Mouse (Mus musculus): ENCODE data around the gene Ptchd3. TPM values are rescaled to one million over a fixed set of nuclear protein-coding genes. Genes with fewer than 3 reads are reported as not detected.

The Ptchd3 gene
- polyA plus RNA-seq, 1 experiment: not detected

- Histone ChIP-seq H3K4me3 (ENCODE audit: extremely low read depth, insufficient read depth, insufficient read length) (no peak overlapping the region), H3K4me1 (ENCODE audit: control insufficient read depth, insufficient read depth, insufficient read length) (no peaks in the 10 kb centered on the region; the same call in 1 of the 2 replicates), H3K27ac (ENCODE audit: insufficient read depth, low read length) (no peak overlapping the region), H3K36me3 (ENCODE audit: control insufficient read depth, insufficient read depth, low read length) (no peaks in the 10 kb centered on the region), H3K27me3 (ENCODE audit: control insufficient read depth, insufficient read depth, low read length) (no peaks in the 10 kb centered on the region)
- 15% methylated on average over 5 of the region's 5 CpGs for WGBS
- no peak for TF ChIP-seq POLR2A (IDR thresholded peaks at IDR 0.05; ENCODE audit: low read depth, low read length)
- no peak for TF ChIP-seq CTCF (IDR thresholded peaks at IDR 0.05; ENCODE audit: extremely low read depth, insufficient read depth, insufficient read length, insufficient replicate concordance)
- no peak for DNase-seq (ENCODE audit: low read depth in 1 of 2, low spot score in 2 of 2)
These were observed 25.6 kb upstream of the Ptchd3 start for GRCm38 (mm10) chr11:121804258-121805027.

GRCm38 (mm10) chr11:121808204-121808852 lies 21.7 kb upstream of the Ptchd3 start:
- TF ChIP-seq POLR2A (IDR thresholded peaks at IDR 0.05; ENCODE audit: low read depth, low read length) (no peak), CTCF (IDR thresholded peaks at IDR 0.05; ENCODE audit: extremely low read depth, insufficient read depth, insufficient read length, insufficient replicate concordance) (peak; percentile 64; the same call in 1 of the 2 replicates)
- DNase-seq (ENCODE audit: low read depth in 1 of 2, low spot score in 2 of 2): peak; percentile 39 to 67
- no peaks in the 10 kb centered on the region; the same call in 1 of the 2 replicates for H3K4me1 ChIP-seq (ENCODE audit: control insufficient read depth, insufficient read depth, insufficient read length)
- no peaks in the 10 kb centered on the region for H3K36me3 ChIP-seq (ENCODE audit: control insufficient read depth, insufficient read depth, low read length)
- H3K4me3 ChIP-seq (ENCODE audit: extremely low read depth, insufficient read depth, insufficient read length): no peak overlapping the region
- no peak overlapping the region for H3K27ac ChIP-seq (ENCODE audit: insufficient read depth, low read length)
- no peaks in the 10 kb centered on the region for H3K27me3 ChIP-seq (ENCODE audit: control insufficient read depth, insufficient read depth, low read length)
- WGBS: 9% methylated on average over 4 of the region's 4 CpGs

GRCm38 (mm10) chr11:121808866-121809265 lies 21.2 kb upstream of the Ptchd3 start:
- Histone ChIP-seq H3K4me3 (ENCODE audit: extremely low read depth, insufficient read depth, insufficient read length) (no peak overlapping the region), H3K36me3 (ENCODE audit: control insufficient read depth, insufficient read depth, low read length) (no peaks in the 10 kb centered on the region), H3K4me1 (ENCODE audit: control insufficient read depth, insufficient read depth, insufficient read length) (no peaks in the 10 kb centered on the region; the same call in 1 of the 2 replicates), H3K27me3 (ENCODE audit: control insufficient read depth, insufficient read depth, low read length) (no peaks in the 10 kb centered on the region), H3K27ac (ENCODE audit: insufficient read depth, low read length) (no peak overlapping the region)
- 64% methylated on average over 1 of the region's 1 CpGs for WGBS
- no peak for DNase-seq (ENCODE audit: low read depth in 1 of 2, low spot score in 2 of 2)
- TF ChIP-seq POLR2A (IDR thresholded peaks at IDR 0.05; ENCODE audit: low read depth, low read length) (no peak), CTCF (IDR thresholded peaks at IDR 0.05; ENCODE audit: extremely low read depth, insufficient read depth, insufficient read length, insufficient replicate concordance) (no peak)

- Histone ChIP-seq H3K27me3 (ENCODE audit: control insufficient read depth, insufficient read depth, low read length) (no peaks in the 10 kb centered on the region), H3K27ac (ENCODE audit: insufficient read depth, low read length) (no peak overlapping the region), H3K4me1 (ENCODE audit: control insufficient read depth, insufficient read depth, insufficient read length) (no peaks in the 10 kb centered on the region), H3K4me3 (ENCODE audit: extremely low read depth, insufficient read depth, insufficient read length) (no peak overlapping the region), H3K36me3 (ENCODE audit: control insufficient read depth, insufficient read depth, low read length) (no peaks in the 10 kb centered on the region)
- WGBS: 52% methylated on average over 2 of the region's 2 CpGs
- DNase-seq (ENCODE audit: low read depth in 1 of 2, low spot score in 2 of 2): no peak
- TF ChIP-seq POLR2A (IDR thresholded peaks at IDR 0.05; ENCODE audit: low read depth, low read length): no peak
- no peak for TF ChIP-seq CTCF (IDR thresholded peaks at IDR 0.05; ENCODE audit: extremely low read depth, insufficient read depth, insufficient read length, insufficient replicate concordance)
These were observed 15.9 kb downstream of the Ptchd3 start for GRCm38 (mm10) chr11:121845923-121846322.

- Histone ChIP-seq H3K36me3 (ENCODE audit: control insufficient read depth, insufficient read depth, low read length) (no peaks in the 10 kb centered on the region), H3K27ac (ENCODE audit: insufficient read depth, low read length) (no peak overlapping the region), H3K4me1 (ENCODE audit: control insufficient read depth, insufficient read depth, insufficient read length) (no peaks in the 10 kb centered on the region), H3K4me3 (ENCODE audit: extremely low read depth, insufficient read depth, insufficient read length) (peak overlapping the region; percentile 53; the same call in 1 of the 2 replicates), H3K27me3 (ENCODE audit: control insufficient read depth, insufficient read depth, low read length) (no peaks in the 10 kb centered on the region)
- TF ChIP-seq CTCF (IDR thresholded peaks at IDR 0.05; ENCODE audit: extremely low read depth, insufficient read depth, insufficient read length, insufficient replicate concordance) (no peak), POLR2A (IDR thresholded peaks at IDR 0.05; ENCODE audit: low read depth, low read length) (no peak)
- DNase-seq (ENCODE audit: low read depth in 1 of 2, low spot score in 2 of 2): peak; percentile 53 to 63
- 11% methylated on average over 11 of the region's 11 CpGs for WGBS
These were observed 17.8 kb downstream of the Ptchd3 start for GRCm38 (mm10) chr11:121847790-121848299.

Other genes starting within 250 kb of the Ptchd3 start
- 7.8 and 8.1 TPM in 2 replicates for gene B3gntl1, start 157.1 kb upstream of the Ptchd3 start, polyA plus RNA-seq (2012; rRNA removed)
- 13.3 and 22.2 TPM in 2 replicates for gene Metrnl, start 128.7 kb upstream of the Ptchd3 start, polyA plus RNA-seq (2012; rRNA removed)